9 mouse cellular contexts compared by ENCODE assay signal in the genomic region with DNA sequence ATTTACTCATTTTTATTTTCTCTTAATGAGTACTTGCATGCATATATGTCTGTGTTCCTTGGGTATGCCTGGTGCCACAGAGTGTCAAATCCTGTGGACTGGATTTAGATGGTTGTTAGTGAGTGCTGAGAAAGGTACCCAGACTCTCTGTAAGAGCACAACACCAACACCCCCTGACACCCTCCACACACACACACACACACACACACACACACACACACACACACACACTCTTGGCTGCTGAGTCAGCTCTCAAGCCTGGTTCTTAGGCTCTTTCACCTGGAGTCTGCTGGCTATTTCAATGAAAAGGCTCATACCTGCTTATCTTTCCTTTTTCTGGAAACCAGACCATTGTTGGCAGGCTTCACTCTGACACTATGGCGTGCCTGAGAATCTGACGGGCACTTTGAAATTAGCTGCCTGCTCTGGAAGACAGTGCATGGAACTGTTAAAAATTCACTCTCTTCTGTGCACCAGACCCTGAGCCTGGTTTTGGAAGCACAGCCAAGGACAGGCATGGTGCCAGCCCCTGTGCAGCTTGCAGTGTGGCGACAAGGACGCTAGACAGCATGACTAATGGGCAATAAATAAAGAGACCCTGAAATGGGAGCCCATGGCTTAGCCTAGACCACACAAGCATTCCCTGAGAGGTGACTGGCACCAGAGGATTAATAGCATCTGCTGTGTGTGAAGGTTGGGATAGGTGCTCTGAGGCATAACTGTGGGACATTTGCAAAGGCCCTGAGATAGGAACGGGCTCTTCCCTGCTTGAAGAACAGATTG. TPM values are rescaled to one million over a fixed set of nuclear protein-coding genes. Genes with fewer than 3 reads are reported as not detected.
DNase-seq lines count a peak whose midpoint lies in the region; ATAC-seq and TF ChIP-seq lines count a peak whose summit lies in the region.
"Had no signal": no experiment of that assay in that cellular context is flagged by ENCODE, and none has a peak within 500 bp of the region (broad histone marks: within the 10 kb centered on the region; RNA-seq: fewer than 3 reads in every experiment).

No protein-coding gene starts in this region.

- intact Hi-C loops in gastrocnemius, adult 2 months (cut with DNase I), result no loop called here
- intact Hi-C loops in gastrocnemius, postnatal 36 days (cut with DNase I), result no loop called here

- no peak overlapping the region for H3K4me3 ChIP-seq in gastrocnemius, adult 2 months
- H3K4me3 ChIP-seq in kidney, postnatal 0 days (replicated peaks; ENCODE audit: low read depth, low read length), result no peak overlapping the region
- H3K4me3 ChIP-seq in midbrain, embryonic 14.5 days (replicated peaks; ENCODE audit: low read depth, low read length), result no peak overlapping the region
- H3K4me3 ChIP-seq: limb, embryonic 12.5 days had no signal

- no peak overlapping the region for H3K4me2 ChIP-seq in kidney, postnatal 0 days (ENCODE audit: low read length)
- no peak overlapping the region for H3K4me2 ChIP-seq in midbrain, embryonic 14.5 days (ENCODE audit: low read length)
- H3K4me2 ChIP-seq: limb, embryonic 12.5 days had no signal

- no peaks in the 10 kb centered on the region for H3K9me3 ChIP-seq in kidney, postnatal 0 days (replicated peaks; ENCODE audit: low read length)
- H3K9me3 ChIP-seq in midbrain, embryonic 14.5 days (ENCODE audit: control insufficient read depth, low read length), result no peaks in the 10 kb centered on the region

- H3K9ac ChIP-seq in kidney, postnatal 0 days (ENCODE audit: low read depth, low read length), result no peak overlapping the region
- no peak overlapping the region for H3K9ac ChIP-seq in midbrain, embryonic 14.5 days (replicated peaks; ENCODE audit: low read length)
- H3K9ac ChIP-seq: limb, embryonic 12.5 days had no signal

- WGBS in kidney, postnatal 0 days, result 13% methylated on average over 5 of the region's 5 CpGs
- 28% methylated on average over 5 of the region's 5 CpGs for WGBS in midbrain, embryonic 14.5 days

- H3K27me3 ChIP-seq in kidney, postnatal 0 days (ENCODE audit: insufficient read depth, low read length), result no peaks in the 10 kb centered on the region
- H3K27me3 ChIP-seq in midbrain, embryonic 14.5 days (ENCODE audit: control insufficient read depth, insufficient read depth, low read length), result no peaks in the 10 kb centered on the region
- H3K27me3 ChIP-seq: limb, embryonic 12.5 days had no signal

- H3K36me3 ChIP-seq in kidney, postnatal 0 days (ENCODE audit: insufficient read depth, low read length), result no peaks in the 10 kb centered on the region
- H3K36me3 ChIP-seq in midbrain, embryonic 14.5 days (ENCODE audit: control insufficient read depth, insufficient read depth, low read length), result no peaks in the 10 kb centered on the region
- H3K36me3 ChIP-seq: limb, embryonic 12.5 days had no signal

- H3K27ac ChIP-seq in gastrocnemius, adult 2 months, result no peak overlapping the region
- H3K27ac ChIP-seq in kidney, postnatal 0 days, result no peak overlapping the region
- H3K27ac ChIP-seq in midbrain, embryonic 14.5 days (replicated peaks; ENCODE audit: low read depth, low read length), result 0 out of 2 replicates have a peak overlapping the region, but pooled peaks have one; percentile 37
- H3K27ac ChIP-seq: limb, embryonic 12.5 days had no signal

- no peaks in the 10 kb centered on the region for H3K4me1 ChIP-seq in kidney, postnatal 0 days (replicated peaks; ENCODE audit: insufficient read depth, low read length)
- 0 out of 2 replicates have a peak, but pooled peaks cover 4% of the 10 kb centered on the region for H3K4me1 ChIP-seq in midbrain, embryonic 14.5 days (ENCODE audit: control insufficient read depth, insufficient read depth, low read length)

- peak; percentile 44 for DNase-seq in gastrocnemius, adult 2 months
- DNase-seq in gastrocnemius, postnatal 36 days, result no peak
- DNase-seq in adrenal gland, adult 8-10 months, result peak; percentile 82
- DNase-seq in frontal cortex, postnatal 36 days (ENCODE audit: low spot score in 2 of 2), result peak; percentile 41 to 42
- peak; percentile 74 for DNase-seq in kidney, postnatal 0 days (ENCODE audit: low spot score)
- peak; percentile 80 for DNase-seq in midbrain, embryonic 14.5 days
- DNase-seq in MN1 (ENCODE audit: low spot score), result no peak

- no peak for TF ChIP-seq CTCF in gastrocnemius, adult 2 months (IDR thresholded peaks at IDR 0.05)
- TF ChIP-seq CTCF in kidney, postnatal 0 days (IDR thresholded peaks at IDR 0.05; ENCODE audit: low read depth), result no peak

- peak; percentile 74 for ATAC-seq in kidney, postnatal 0 days (replicated peaks; ENCODE audit: low FRiP score, low read depth)
- ATAC-seq in midbrain, embryonic 14.5 days (ENCODE audit: low FRiP score, low TSS enrichment), result peak; percentile 76
- no peak for ATAC-seq in megakaryocyte-erythroid progenitor cell, adult 5-6 weeks (replicated peaks; ENCODE audit: low FRiP score, low TSS enrichment, poor library complexity, severe bottlenecking)

RNA-seq across cellular contexts. Expression of a gene that starts 49.2 kb away (rescaled TPM):
- total RNA-seq in gastrocnemius, adult 2 months (2021), result 10 to 100 TPM; 17.4 to 19.2 TPM
- total RNA-seq in gastrocnemius, postnatal 36 days (2021), result 10 to 100 TPM; 12.6 to 13.5 TPM
- total RNA-seq in adrenal gland, adult 8-10 months (2022), result 10 to 100 TPM in 3 of 4 experiments, 1 to 10 TPM in 1; 8.9 to 18.6 (median 16.8) TPM
- 18.4 and 21.6 TPM in 2 replicates for polyA plus RNA-seq in kidney, postnatal 0 days (2015; fragmentation: Nextera tagmentation; extraction: Ambion mirVana)
- polyA plus RNA-seq in midbrain, embryonic 14.5 days (2014; fragmentation: Nextera tagmentation; extraction: Ambion mirVana), result 4.6 and 4.7 TPM in 2 replicates
- 0.27 TPM in 1 of 2 replicates, not detected in the other for total RNA-seq in megakaryocyte-erythroid progenitor cell, adult 5-6 weeks (2014; fragmentation: Nextera tagmentation)
- total RNA-seq in megakaryocyte-erythroid progenitor cell, adult 5-6 weeks (2017), result not detected in 2 replicates

Comparison
In these comparisons a context has a peak if more than half of its experiments do, and no peak if none do; other contexts are left out.
1. DNase-seq: peak in gastrocnemius, adult 2 months (single experiment), adrenal gland, adult 8-10 months (single experiment), frontal cortex, postnatal 36 days (2 of 2), kidney, postnatal 0 days (single experiment) and midbrain, embryonic 14.5 days (single experiment); none in gastrocnemius, postnatal 36 days (0 of 2) and MN1 (single experiment).
2. RNA of a gene that starts 49.2 kb away (total RNA-seq): 17.4 to 19.2 TPM in gastrocnemius, adult 2 months, 8.9 to 18.6 TPM in adrenal gland, adult 8-10 months and 12.6 to 13.5 TPM in gastrocnemius, postnatal 36 days; 0.27 TPM in megakaryocyte-erythroid progenitor cell, adult 5-6 weeks; every median in the first group is over 4 times any median in the second.